Mouse (Mus musculus) limb, embryonic 12.5 days (tissue): ENCODE results near the gene Samd14. TPM values are rescaled to one million over a fixed set of nuclear protein-coding genes. Genes with fewer than 3 reads are reported as not detected.

ENCODE experiments used
- ATAC-seq: fragments of 200-750 bp; cut with Nextera tagmentation; 2 replicates; pipeline ENCODE4 v1.8.0; 2017; ENCODE audit warnings: low read depth, moderate TSS enrichment; ENCODE audit not compliant: insufficient number of reproducible peaks, insufficient read depth, low FRiP score, low TSS enrichment
- H3K27ac ChIP-seq: fragments of 300-500 bp; sonication (generic); 2 replicates; pipeline ENCODE4 v1.5.1; 2016; ENCODE audit warnings: mild to moderate bottlenecking, moderate library complexity
- H3K27me3 ChIP-seq: fragments of 300-500 bp; sonication (generic); 2 replicates; pipeline ENCODE4 v1.6.1; 2016; ENCODE audit warnings: mild to moderate bottlenecking, moderate library complexity
- H3K36me3 ChIP-seq: fragments of 300-500 bp; sonication (generic); 2 replicates; pipeline ENCODE4 v1.6.1; 2016; ENCODE audit warnings: mild to moderate bottlenecking, moderate library complexity
- H3K4me1 ChIP-seq: fragments of 300-500 bp; sonication (generic); replicated peaks from 2 replicates; pipeline ENCODE4 v1.6.1; 2016
- H3K4me2 ChIP-seq: fragments of 300-500 bp; sonication (generic); 2 replicates; pipeline ENCODE4 v1.6.1; 2016; ENCODE audit warnings: mild to moderate bottlenecking, moderate library complexity
- H3K4me3 ChIP-seq: fragments of 300-500 bp; sonication (generic); replicated peaks from 2 replicates; pipeline ENCODE4 v1.5.1; 2016; ENCODE audit warnings: mild to moderate bottlenecking
- H3K9ac ChIP-seq: fragments of 300-500 bp; sonication (generic); replicated peaks from 2 replicates; pipeline ENCODE4 v1.6.1; 2016; ENCODE audit warnings: mild to moderate bottlenecking, moderate library complexity
- H3K9me3 ChIP-seq: fragments of 300-500 bp; sonication (generic); 2 replicates; pipeline ENCODE4 v1.6.1; 2016; ENCODE audit warnings: mild to moderate bottlenecking, moderate library complexity
- WGBS: fragments of 180-500 bp; shearing (Covaris S2); methylation state at CpG from one replicate; pipeline ENCODE4 v1.1.7; 2016; 5-methylcytosine and 5-hydroxymethylcytosine counted together
- polyA plus RNA-seq: library from polyadenylated mRNA; unstranded; fragments of >200 nt; fragmentation: Nextera tagmentation; extraction: Ambion mirVana; gene quantifications from 2 replicates; pipeline ENCODE4 v1.2.1, GENCODE M21; 2016

Gene Samd14
- polyA plus RNA-seq, 1 experiment from 2014 or later: 34.6 TPM

DNA sequence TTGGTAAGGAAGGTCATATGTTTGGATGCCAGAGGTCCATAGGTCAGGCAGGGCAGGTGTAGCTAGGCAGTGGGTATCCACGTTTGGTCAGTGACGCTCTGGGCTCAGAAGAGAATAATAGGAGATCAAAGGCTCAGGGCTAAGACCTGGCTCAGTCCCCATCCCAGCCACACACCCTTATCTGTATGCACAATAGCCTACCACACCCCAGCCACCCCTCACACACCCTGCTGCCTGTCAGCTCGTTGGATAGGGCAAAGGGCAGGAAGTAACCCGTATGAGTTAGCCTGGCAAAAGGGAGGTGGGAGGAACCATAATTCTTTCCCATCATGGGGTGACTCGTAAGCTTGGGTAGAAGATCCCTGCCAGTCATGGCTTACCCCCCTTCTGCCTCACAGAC, 12.1 kb upstream of the Samd14 start:
- Histone ChIP-seq H3K9me3 (no peaks in the 10 kb centered on the region), H3K4me3 (no peak overlapping the region), H3K36me3 (peaks cover 80% of the 10 kb centered on the region), H3K4me2 (no peak overlapping the region), H3K27me3 (no peaks in the 10 kb centered on the region), H3K27ac (no peak overlapping the region), H3K9ac (no peak overlapping the region), H3K4me1 (peaks cover 46% of the 10 kb centered on the region)
- no peak for ATAC-seq
- WGBS: 66% methylated on average over 5 of the region's 5 CpGs

DNA sequence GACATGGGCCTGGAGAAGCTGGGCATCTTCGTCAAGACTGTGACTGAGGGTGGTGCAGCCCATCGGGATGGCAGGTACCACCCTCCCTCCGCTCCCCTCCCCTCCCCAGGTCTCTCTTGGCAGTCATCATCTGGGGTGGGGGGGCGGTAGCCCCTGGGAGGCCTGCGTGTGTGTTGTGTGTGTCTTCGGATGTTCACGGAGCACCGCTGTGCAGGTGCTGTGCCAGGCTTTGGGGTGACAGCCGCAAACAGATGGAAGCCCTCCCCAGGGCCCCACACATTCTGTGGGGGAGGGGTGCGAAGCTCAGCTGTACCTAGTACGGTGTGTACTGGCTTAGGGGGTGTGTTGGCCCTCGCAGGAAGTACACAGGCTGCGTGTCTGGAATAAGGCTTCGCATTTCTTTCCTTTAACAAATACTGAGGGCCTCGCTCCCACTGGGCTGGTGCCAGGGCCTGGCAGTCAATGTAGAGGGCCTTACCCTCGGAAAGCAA, 11.6 kb upstream of the Samd14 start:
- H3K9ac ChIP-seq: no peak overlapping the region
- WGBS: 88% methylated on average over 16 of the region's 16 CpGs
- H3K4me3 ChIP-seq: peak overlapping the region; percentile 12; the same call in 1 of the 2 replicates
- H3K4me2 ChIP-seq: no peak overlapping the region
- ATAC-seq: no peak
- H3K27ac ChIP-seq: no peak overlapping the region; the same call in 1 of the 2 replicates
- H3K9me3 ChIP-seq: no peaks in the 10 kb centered on the region
- peaks cover 41% of the 10 kb centered on the region for H3K4me1 ChIP-seq
- H3K27me3 ChIP-seq: no peaks in the 10 kb centered on the region
- peaks cover 85% of the 10 kb centered on the region for H3K36me3 ChIP-seq

DNA sequence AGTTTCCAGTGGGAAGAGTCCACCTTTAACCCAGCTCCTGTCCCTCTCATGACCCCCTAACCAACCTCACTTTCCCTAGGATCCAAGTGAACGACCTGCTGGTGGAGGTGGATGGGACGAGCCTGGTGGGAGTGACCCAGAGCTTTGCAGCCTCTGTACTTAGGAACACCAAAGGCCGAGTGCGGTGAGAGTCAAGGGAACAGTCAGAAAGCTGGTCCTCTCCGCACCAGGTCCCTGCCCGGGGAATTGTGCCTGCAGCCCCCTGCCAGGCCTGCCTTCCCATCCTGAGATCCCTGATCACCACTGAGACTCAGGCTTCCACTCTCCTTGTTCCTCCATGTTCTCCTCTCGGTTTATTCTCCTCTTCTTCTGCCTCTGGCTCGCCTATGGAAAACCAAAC, 9.6 kb upstream of the Samd14 start:
- Histone ChIP-seq H3K27ac (peak overlapping the region; percentile 66), H3K9me3 (no peaks in the 10 kb centered on the region), H3K9ac (no peak overlapping the region), H3K4me1 (peaks cover 21% of the 10 kb centered on the region), H3K36me3 (peaks cover 96% of the 10 kb centered on the region), H3K27me3 (no peaks in the 10 kb centered on the region), H3K4me3 (no peak overlapping the region), H3K4me2 (no peak overlapping the region)
- WGBS: 66% methylated on average over 8 of the region's 8 CpGs
- ATAC-seq: no peak

GRCm38 (mm10) chr11:95000548-95000947, 9.1 kb upstream of the Samd14 start:
- H3K4me1 ChIP-seq: peaks cover 17% of the 10 kb centered on the region
- no peak overlapping the region for H3K4me3 ChIP-seq
- ATAC-seq: no peak
- peak overlapping the region; percentile 66 for H3K27ac ChIP-seq
- no peaks in the 10 kb centered on the region for H3K27me3 ChIP-seq
- 31% methylated on average over 4 of the region's 4 CpGs for WGBS
- H3K36me3 ChIP-seq: peaks cover 97% of the 10 kb centered on the region
- H3K4me2 ChIP-seq: peak overlapping the region; percentile 27; the same call in 1 of the 2 replicates
- H3K9me3 ChIP-seq: no peaks in the 10 kb centered on the region
- no peak overlapping the region; the same call in 1 of the 2 replicates for H3K9ac ChIP-seq

DNA sequence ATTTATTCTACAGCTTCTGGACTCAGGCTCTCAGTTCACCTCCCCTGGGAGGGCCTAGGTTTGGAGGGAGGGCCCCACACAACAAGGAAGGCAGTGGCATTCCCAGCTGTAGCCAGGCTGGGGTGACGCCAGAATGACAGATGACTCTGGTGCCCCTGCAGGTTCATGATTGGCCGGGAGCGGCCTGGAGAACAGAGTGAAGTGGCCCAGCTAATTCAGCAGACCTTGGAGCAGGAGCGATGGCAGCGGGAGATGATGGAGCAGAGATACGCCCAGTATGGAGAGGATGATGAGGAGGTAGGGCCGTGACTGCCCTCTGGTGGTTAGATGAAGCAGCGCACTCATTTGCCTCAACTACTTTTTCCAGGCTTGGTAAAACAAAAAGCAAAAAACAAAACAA, 8.6 kb upstream of the Samd14 start:
- ATAC-seq: 0 out of 2 replicates have a peak, but pooled peaks have one; percentile 29
- Histone ChIP-seq H3K9me3 (no peaks in the 10 kb centered on the region), H3K4me2 (peak overlapping the region; percentile 27; the same call in 1 of the 2 replicates), H3K36me3 (peaks cover 96% of the 10 kb centered on the region), H3K27me3 (no peaks in the 10 kb centered on the region), H3K9ac (no peak overlapping the region; the same call in 1 of the 2 replicates), H3K4me1 (peaks cover 16% of the 10 kb centered on the region), H3K4me3 (0 out of 2 replicates have a peak overlapping the region, but pooled peaks have one; percentile 3), H3K27ac (peak overlapping the region; percentile 66)
- 2% methylated on average over 8 of the region's 8 CpGs for WGBS

DNA sequence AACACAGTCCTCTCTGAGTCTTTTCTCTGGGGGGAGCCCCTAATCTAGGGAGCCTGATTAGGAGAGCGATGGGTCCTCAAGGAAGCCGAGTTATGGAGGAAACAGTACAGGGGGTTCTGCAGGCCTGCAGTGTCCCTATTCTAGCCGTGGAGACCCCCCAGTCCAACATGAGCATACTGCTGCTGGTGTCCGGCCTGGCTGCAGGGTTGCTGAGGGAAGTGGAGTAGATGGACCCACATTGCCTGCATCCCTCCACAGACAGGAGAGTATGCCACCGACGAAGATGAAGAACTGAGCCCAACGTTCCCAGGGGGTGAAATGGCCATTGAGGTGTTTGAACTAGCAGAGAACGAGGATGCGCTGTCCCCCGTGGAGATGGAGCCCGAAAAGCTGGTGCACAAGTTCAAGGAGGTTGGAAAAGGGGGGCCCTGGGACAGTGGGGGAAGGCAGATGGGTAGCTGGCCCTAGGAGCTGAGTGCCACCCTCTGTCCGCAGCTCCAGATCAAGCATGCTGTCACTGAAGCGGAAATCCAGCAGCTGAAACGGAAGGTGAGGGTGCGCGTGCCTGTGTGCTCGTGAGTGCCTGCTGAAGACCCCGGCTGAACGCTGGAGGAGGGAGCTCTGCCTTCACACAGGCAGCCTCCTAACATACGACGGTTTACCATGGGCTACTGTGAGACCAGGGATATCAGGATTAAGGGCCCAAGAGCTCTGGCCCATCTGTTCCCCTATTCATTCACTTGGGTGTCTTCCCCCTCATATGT, 7.9 kb upstream of the Samd14 start:
- H3K4me3 ChIP-seq: no peak overlapping the region
- H3K9me3 ChIP-seq: no peaks in the 10 kb centered on the region
- whole genome bisulfite sequencing: 87% methylated on average over 21 of the region's 21 CpGs
- H3K9ac ChIP-seq: no peak overlapping the region
- no peak overlapping the region for H3K27ac ChIP-seq
- H3K36me3 ChIP-seq: peaks cover 89% of the 10 kb centered on the region
- ATAC-seq: no peak
- H3K4me1 ChIP-seq: peaks cover 21% of the 10 kb centered on the region
- no peak overlapping the region for H3K4me2 ChIP-seq
- H3K27me3 ChIP-seq: no peaks in the 10 kb centered on the region

- H3K4me1 ChIP-seq: peaks cover 25% of the 10 kb centered on the region
- ATAC-seq: no peak
- WGBS: 91% methylated on average over 8 of the region's 8 CpGs
- H3K9ac ChIP-seq: no peak overlapping the region
- no peak overlapping the region for H3K27ac ChIP-seq
- peaks cover 80% of the 10 kb centered on the region for H3K36me3 ChIP-seq
- no peaks in the 10 kb centered on the region for H3K27me3 ChIP-seq
- no peak overlapping the region for H3K4me3 ChIP-seq
- H3K4me2 ChIP-seq: no peak overlapping the region
- no peaks in the 10 kb centered on the region for H3K9me3 ChIP-seq
Measured at GRCm38 (mm10) chr11:95002705-95003104, 7.0 kb upstream of the Samd14 start.

DNA sequence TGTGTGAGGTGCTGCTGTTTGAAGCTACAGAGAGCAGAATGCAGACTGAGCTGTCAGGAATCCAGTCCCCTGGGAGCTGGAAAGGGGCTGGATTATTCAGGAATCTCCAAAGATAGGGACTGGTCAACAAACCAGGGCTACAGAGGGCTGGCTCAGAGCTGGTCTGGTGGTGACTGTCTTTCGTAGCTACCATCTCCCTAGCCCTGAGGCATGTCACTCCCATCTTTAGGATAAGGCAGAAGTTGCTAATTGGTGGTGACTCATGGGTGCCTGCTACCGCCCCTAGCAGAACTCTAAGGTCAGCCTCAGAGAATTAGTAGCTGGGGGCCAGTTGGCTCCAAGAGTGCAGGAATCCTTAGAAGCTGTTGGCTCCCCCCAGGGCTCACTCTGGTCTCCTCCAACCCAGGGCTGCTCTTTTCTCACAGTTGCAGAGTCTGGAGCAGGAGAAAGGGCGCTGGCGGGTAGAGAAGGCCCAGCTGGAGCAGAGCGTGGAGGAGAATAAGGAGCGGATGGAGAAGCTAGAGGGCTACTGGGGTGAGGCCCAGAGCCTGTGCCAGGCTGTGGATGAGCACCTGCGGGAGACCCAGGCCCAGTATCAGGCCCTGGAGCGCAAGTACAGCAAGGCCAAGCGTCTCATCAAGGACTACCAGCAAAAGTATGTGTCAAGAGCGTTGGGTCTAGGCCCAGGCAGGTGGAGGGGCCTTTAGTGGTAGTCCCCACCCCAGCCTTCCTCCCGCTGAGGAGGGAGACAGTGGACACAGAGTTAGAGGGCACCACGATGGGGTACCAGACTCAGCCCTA, 5.3 kb upstream of the Samd14 start:
- Histone ChIP-seq H3K4me3 (no peak overlapping the region), H3K27ac (no peak overlapping the region), H3K4me2 (no peak overlapping the region), H3K9me3 (no peaks in the 10 kb centered on the region), H3K9ac (no peak overlapping the region), H3K27me3 (no peaks in the 10 kb centered on the region), H3K4me1 (peaks cover 33% of the 10 kb centered on the region), H3K36me3 (peaks cover 63% of the 10 kb centered on the region)
- no peak for ATAC-seq
- WGBS: 83% methylated on average over 12 of the region's 12 CpGs

DNA sequence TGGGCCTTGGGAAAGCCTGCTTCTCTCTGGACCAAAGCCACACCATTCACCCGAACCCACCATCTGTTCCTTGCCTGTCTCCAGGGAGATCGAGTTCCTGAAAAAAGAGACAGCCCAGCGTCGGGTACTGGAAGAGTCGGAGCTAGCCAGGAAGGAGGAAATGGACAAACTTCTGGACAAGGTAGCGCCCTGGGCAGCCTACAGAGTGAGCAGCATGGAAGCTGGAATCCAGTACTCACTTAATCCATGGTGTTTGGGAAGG, 4.8 kb upstream of the Samd14 start:
- no peak overlapping the region for H3K9ac ChIP-seq
- 62% methylated on average over 6 of the region's 6 CpGs for WGBS
- no peaks in the 10 kb centered on the region for H3K9me3 ChIP-seq
- H3K36me3 ChIP-seq: peaks cover 58% of the 10 kb centered on the region
- H3K27ac ChIP-seq: no peak overlapping the region
- H3K4me2 ChIP-seq: no peak overlapping the region
- H3K4me3 ChIP-seq: no peak overlapping the region
- ATAC-seq: no peak
- peaks cover 33% of the 10 kb centered on the region for H3K4me1 ChIP-seq
- no peaks in the 10 kb centered on the region for H3K27me3 ChIP-seq

- Histone ChIP-seq H3K27ac (peak overlapping the region; percentile 62; the same call in 1 of the 2 replicates), H3K4me1 (peaks cover 26% of the 10 kb centered on the region), H3K9me3 (no peaks in the 10 kb centered on the region), H3K36me3 (peaks cover 47% of the 10 kb centered on the region), H3K9ac (peak overlapping the region; percentile 40; the same call in 1 of the 2 replicates), H3K4me2 (peak overlapping the region; percentile 69), H3K4me3 (peak overlapping the region; percentile 42), H3K27me3 (no peaks in the 10 kb centered on the region)
- 37% methylated on average over 4 of the region's 4 CpGs for WGBS
- no peak for ATAC-seq
Measured at GRCm38 (mm10) chr11:95006038-95006437, 3.6 kb upstream of the Samd14 start.

DNA sequence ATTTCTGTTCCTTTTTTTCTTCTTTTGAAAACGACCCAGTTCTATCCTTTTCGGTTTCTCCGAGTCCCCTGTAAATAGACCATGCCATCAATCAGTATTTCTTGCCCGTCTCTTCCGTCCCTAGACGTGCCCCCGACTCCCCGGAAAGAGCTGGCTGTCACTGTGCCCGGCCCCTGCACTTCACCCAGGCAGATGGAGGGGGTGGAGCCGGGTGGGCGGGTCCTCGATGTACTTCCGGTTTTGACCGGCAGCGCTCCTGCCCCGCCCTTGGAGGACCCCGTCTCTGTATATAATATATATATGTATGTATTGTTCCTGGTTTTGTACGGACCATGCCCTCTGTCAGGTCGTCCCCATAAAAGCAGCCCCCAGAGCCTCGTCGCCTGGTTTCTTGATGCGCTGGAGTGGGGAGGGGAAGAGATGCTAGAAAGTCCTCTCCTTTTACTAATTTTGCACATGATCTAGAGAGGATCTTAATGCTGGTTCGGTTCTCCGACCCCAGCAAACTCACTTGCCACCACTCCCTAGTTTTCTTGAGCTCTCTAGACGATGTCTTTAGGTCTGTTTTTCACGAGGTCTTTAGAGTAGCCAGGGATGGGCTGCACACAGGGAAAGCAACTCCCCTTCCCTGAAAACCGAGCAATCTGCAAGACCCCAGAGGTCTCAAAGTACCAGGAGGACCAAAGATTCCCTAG, 3.0 kb upstream of the Samd14 start:
- no peaks in the 10 kb centered on the region for H3K27me3 ChIP-seq
- H3K9ac ChIP-seq: peak overlapping the region; percentile 40
- H3K9me3 ChIP-seq: no peaks in the 10 kb centered on the region
- H3K27ac ChIP-seq: peak overlapping the region; percentile 62
- peaks cover 32% of the 10 kb centered on the region for H3K4me1 ChIP-seq
- H3K4me3 ChIP-seq: peak overlapping the region; percentile 42
- ATAC-seq: no peak
- 2% methylated on average over 27 of the region's 27 CpGs for WGBS
- peak overlapping the region; percentile 69 for H3K4me2 ChIP-seq
- peaks cover 42% of the 10 kb centered on the region for H3K36me3 ChIP-seq
